Mouse (Mus musculus): ENCODE measurements around the gene Poc1a.

Gene Poc1a

DNA sequence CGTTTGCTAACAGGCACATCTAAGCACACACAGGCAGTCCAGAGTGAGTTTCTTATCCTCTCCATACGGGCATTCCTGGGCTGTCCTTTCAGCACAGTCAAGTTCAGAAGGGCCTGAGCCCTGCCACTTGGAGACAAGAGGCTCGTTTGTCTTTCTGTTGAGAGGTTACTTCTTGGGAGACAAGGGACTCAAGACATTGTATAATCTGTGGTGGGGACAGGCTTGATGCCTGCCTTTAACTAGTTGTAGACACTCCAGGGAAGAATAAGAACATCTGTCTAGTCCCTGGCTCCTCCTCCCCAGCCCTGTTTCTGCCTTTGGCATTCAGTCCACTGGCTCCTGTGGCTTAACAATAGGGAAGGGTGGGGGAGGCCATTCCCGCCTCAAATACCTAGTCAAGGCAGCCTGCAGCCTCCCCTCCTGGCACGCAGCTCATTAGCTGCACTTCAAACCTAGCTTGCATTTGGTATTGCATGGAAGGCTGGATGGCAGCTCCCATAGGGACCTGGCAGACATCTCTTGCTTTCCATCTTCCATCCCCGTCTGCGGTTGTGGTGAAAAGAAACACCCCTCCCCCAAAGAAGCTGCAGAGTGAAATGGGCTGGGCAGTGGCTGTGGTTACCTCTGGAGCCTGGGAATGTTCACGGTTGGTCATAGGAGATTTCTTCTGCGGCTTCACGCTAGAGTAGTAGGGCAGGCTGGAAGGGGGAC lies 57.8 kb downstream of the Poc1a start:
- no peak for DNase-seq (ENCODE audit: low spot score)

GRCm38 (mm10) chr9:106339173-106339558 lies 58.3 kb downstream of the Poc1a start:
- no peak for DNase-seq (ENCODE audit: low spot score)

DNA sequence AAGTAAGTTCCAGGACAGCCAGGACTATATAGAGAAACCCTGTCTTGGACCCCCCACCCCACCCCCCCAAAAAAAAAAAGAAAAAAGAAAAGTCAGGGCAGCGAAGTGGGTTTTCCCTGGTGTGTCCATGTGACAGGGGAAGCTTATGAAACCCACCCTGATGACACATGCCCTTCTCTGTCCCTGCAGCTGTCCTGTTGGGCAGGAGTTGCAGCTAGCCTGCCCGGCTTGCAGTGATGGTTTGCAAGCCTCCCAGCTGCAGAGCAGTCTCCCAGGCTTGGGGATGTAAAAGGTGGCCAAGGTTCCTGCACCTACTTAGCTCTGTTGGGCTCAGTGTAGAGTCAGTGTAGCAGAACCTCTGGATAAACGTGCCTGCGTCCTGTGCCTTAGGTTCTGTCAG lies 58.9 kb downstream of the Poc1a start:
- no peak for DNase-seq (ENCODE audit: low spot score)

- DNase-seq (ENCODE audit: low spot score), result no peak
Observed at GRCm38 (mm10) chr9:106340501-106341312, 59.8 kb downstream of the Poc1a start.

DNA sequence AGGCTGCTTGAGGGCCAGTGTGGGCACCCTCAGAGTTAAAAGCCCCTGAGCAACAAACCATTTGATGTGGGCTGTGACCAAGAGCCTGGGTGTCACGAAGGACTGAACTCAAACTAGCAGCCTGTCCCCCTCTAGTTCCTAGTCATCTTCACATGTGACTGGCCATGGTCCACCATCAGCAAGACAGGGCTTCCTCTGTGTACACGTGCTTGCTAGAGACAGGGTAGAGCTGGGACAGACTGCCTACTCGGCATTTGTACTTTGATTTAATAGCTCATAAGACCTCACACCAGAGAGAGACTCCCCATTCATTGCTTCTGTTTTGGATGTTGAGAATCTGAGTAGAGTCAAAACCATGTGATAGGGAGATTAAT lies 60.4 kb downstream of the Poc1a start:
- no peak for DNase-seq (ENCODE audit: low spot score)

- DNase-seq (ENCODE audit: low spot score), result no peak
Observed at GRCm38 (mm10) chr9:106342573-106342972, 61.7 kb downstream of the Poc1a start.

DNA sequence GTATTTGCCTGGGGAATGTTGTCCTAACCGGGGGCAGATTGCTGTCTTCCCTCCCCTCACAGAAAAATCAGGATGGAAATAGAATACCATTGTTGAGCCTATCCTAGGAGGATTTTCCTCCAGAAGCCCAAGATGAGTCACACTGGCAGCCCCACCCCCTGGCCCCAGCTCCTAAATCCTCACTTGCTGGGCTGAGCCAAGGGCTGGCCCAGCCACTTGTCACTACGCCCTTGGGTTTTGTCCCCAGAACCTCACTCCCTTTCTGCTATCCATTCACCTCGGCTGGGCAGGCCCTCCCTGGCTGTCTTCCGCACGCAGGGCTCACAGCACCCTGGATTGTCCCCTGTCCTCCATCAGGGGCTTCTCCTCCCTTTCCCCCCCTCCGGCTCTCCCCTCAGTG lies 64.3 kb downstream of the Poc1a start:
- DNase-seq (ENCODE audit: low spot score), result peak; percentile 69

DNA sequence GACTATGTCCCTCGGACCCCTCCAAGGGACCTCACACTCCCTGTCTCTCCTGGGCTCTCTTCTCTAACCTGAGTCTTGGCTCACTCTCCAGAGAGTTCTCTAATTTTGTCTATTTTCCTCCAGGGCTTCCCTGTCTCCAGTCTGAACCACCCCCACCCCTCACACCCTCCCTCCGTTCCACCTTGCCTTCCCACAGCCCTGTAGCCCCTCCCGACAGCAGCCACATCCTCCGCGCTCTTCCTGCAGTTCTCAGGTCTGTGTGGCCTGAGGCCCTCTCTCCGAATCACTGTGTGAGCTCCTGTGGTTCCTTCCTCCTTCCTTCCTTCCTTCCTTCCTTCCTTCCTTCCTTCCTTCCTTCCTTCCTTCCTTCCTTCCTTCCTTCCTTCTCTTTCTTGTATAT lies 64.8 kb downstream of the Poc1a start:
- DNase-seq (ENCODE audit: low spot score), result no peak

GRCm38 (mm10) chr9:106348281-106348680 lies 67.4 kb downstream of the Poc1a start:
- no peak for DNase-seq (ENCODE audit: low spot score)

DNA sequence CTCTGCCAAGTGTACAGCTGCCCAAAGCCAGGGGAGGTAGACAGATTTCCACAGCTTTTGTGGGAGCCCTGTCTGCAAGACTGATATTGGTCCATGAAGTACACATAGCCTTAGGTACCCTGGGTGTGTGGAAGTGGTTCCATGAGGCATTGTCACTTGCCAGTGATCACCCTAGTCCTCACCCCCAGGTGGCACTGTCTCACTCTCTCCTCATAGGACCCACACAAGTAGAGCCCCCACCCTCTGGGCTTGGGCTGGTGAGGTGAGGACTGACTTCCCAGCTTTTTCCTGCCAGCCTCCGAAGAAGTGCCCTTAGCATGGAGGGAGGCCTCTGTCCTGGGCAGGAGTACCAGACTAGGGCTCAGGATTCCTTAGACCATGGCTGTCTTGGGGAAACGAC lies 68.2 kb downstream of the Poc1a start:
- DNase-seq (ENCODE audit: low spot score), result peak; percentile 63

- DNase-seq (ENCODE audit: low spot score), result no peak
Observed at GRCm38 (mm10) chr9:106351178-106351577, 70.3 kb downstream of the Poc1a start.

- DNase-seq (ENCODE audit: low spot score), result no peak
Observed at GRCm38 (mm10) chr9:106353779-106354178, 72.9 kb downstream of the Poc1a start.

- DNase-seq (ENCODE audit: low spot score), result no peak
Observed at GRCm38 (mm10) chr9:106354810-106355209, 73.9 kb downstream of the Poc1a start.

- no peak for DNase-seq (ENCODE audit: low spot score)
Observed at GRCm38 (mm10) chr9:106355217-106355974, 74.5 kb downstream of the Poc1a start.

GRCm38 (mm10) chr9:106355975-106356286 lies 75.1 kb downstream of the Poc1a start:
- no peak for DNase-seq (ENCODE audit: low spot score)

DNA sequence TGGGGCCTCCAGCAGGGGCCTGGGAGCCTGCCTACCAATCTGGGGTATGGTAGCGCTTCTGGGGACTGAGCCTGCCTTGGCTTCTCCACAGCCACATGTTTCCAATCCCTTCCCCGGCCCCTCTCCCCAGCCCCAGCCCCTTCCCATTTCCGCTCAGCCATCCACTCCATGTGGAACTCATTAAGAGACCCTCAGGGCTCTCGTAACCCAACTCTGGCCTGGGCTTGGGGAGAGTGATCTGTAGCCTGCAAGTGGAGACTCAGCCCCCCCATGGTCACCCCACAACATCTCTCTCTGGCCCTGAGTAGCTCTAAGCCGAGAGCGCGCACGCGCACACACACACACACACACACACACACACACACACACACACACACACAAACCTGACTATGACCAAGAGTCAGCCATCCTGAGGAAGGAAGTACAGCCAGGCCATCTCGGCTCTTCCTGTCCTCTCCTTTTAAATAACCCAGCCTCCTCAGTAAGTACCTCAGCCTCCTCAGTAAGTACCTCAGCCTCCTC lies 75.5 kb downstream of the Poc1a start:
- no peak for DNase-seq (ENCODE audit: low spot score)

DNA sequence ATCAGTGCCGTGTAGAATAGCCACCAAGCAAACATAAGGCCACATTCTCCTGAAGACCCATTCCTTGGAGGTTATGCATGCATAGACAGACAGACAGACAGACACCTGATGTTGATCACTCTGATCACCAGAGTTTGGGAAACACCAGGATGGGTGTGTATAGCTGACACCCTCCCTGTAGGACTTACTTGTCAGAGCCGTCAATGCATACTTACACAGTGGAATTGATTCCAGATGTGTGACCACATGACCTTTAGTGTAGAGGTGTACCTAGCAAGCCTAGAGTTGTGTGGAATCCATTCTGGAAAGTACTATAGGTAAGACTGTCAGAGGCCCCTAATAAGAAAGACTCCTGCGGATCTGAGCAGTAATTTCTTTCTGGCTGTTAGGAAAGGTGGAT lies 76.3 kb downstream of the Poc1a start:
- DNase-seq (ENCODE audit: low spot score), result no peak

DNA sequence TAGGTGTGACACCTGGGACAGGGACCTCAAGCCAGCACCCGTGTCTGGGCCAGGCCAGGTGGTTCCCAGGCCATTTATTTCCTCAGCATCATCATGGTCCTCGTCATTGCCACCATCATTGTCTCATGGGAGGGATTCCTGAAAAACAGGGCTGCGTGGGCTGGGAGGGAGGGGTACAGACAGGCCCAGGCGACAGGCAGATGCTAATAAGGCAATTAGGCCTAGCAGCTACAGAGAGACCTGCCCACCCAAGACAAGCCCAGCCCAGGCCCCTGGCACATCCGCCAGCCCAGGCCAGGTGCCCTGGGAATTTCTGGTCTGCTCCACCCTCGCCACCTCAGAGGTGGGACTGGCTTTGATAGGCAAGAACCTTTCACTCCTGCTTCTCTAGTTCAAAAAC lies 78.4 kb downstream of the Poc1a start:
- DNase-seq (ENCODE audit: low spot score), result no peak

GRCm38 (mm10) chr9:106361140-106361539 lies 80.3 kb downstream of the Poc1a start:
- no peak for DNase-seq (ENCODE audit: low spot score)

- DNase-seq (ENCODE audit: low spot score), result no peak
Observed at GRCm38 (mm10) chr9:106365333-106365732, 84.5 kb downstream of the Poc1a start.

DNA sequence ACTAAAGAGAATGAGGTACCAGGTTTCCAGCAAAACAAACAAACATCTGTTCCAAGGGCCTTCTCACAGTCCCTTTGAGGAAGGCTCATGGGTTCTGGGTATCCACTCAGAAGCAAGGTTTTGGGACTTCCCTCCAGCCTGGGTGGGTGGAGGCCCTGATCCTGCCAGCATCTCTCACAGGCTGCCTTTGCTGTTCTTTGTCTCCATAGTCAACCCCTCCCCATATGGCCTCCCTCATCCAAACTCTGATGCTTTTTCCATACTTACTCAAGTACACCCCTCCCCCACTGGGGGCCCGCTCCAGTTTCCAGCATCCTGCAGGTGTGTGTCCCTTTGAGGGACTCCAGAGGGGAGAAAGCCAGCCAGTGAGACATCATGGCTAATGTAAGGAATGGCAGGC lies 85.3 kb downstream of the Poc1a start:
- no peak for DNase-seq (ENCODE audit: low spot score)

DNA sequence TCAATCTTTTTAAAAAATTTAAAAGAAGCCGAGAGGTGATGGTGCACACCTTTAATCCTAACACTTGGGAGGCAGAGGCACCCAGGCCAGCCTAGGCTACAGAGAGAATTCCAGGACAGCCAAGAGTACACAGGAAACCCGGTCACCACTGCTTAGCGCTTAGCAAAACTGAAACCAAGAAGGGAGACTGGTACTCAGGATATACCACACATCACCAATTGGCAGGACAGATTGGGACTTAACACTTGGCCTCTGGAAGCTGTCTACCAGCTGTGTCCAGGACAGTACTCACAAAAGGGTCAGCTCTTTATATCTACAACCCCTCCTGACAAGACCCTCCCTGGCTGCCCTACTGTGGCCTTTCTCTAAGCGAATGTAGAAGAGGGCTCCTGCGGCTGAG lies 86.1 kb downstream of the Poc1a start:
- DNase-seq (ENCODE audit: low spot score), result no peak

DNA sequence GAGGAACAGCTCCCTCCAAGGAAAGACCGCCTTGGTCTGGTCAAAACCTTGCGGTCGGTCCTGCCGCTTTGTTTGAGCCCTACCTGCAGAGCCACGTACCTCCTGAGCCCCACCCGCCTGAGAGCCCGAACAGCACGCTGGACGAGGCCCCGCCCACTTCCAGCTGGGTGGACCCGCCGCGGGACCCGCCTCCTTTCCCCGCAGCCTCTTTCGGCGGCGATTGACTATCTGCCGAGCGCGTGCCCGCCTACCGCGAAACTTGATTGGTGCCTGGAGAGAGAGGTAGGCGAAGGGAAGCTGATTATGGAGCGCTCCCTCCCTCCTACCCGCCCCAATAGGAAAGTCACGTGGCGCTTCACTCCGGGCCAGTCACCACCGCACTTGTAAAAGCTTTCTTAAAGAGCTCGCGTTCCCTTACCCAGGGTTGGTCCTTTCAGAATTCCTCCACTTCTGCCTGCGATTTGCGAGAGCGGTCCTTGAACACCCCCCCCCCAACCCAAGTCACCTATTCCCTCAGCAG lies 86.8 kb downstream of the Poc1a start:
- peak; percentile 100 for DNase-seq (ENCODE audit: low spot score)

All from lung, postnatal 25 days (tissue).